Mouse (Mus musculus) stomach, embryonic 15.5 days (tissue): ENCODE measurements around the gene Ngef. TPM values are rescaled to one million over a fixed set of nuclear protein-coding genes. Genes with fewer than 3 reads are reported as not detected.

ENCODE experiments used
- ATAC-seq: fragments of 200-750 bp; cut with Nextera tagmentation; 2 replicates; pipeline ENCODE4 v1.8.0; 2017; ENCODE audit warnings: low read depth, moderate number of reproducible peaks, moderate TSS enrichment; ENCODE audit not compliant: insufficient read depth, low FRiP score
- H3K27ac ChIP-seq: fragments of 300-500 bp; sonication (generic); 2 replicates; pipeline ENCODE4 v1.5.1; 2015; ENCODE audit warnings: mild to moderate bottlenecking, inconsistent platforms
- H3K27me3 ChIP-seq: fragments of 300-500 bp; sonication (generic); replicated peaks from 2 replicates; pipeline ENCODE4 v1.6.1; 2015; ENCODE audit warnings: inconsistent platforms
- H3K36me3 ChIP-seq: fragments of 300-500 bp; sonication (generic); 2 replicates; pipeline ENCODE4 v1.6.1; 2015; ENCODE audit warnings: inconsistent platforms
- H3K4me1 ChIP-seq: fragments of 300-500 bp; sonication (generic); 2 replicates; pipeline ENCODE4 v1.6.1; 2015; ENCODE audit warnings: inconsistent platforms
- H3K4me2 ChIP-seq: fragments of 300-500 bp; sonication (generic); 2 replicates; pipeline ENCODE4 v1.6.1; 2015; ENCODE audit warnings: mild to moderate bottlenecking, inconsistent platforms
- H3K4me3 ChIP-seq: fragments of 300-500 bp; sonication (generic); replicated peaks from 2 replicates; pipeline ENCODE4 v1.5.1; 2015; ENCODE audit warnings: inconsistent platforms
- H3K9ac ChIP-seq: fragments of 300-500 bp; sonication (generic); 2 replicates; pipeline ENCODE4 v1.6.1; 2015; ENCODE audit warnings: inconsistent platforms
- H3K9me3 ChIP-seq: fragments of 300-500 bp; sonication (generic); 2 replicates; pipeline ENCODE4 v1.6.1; 2016; ENCODE audit warnings: inconsistent platforms
- WGBS: fragments of 180-500 bp; shearing (Covaris S2); methylation state at CpG from one replicate; pipeline ENCODE4 v1.1.7; 2015; 5-methylcytosine and 5-hydroxymethylcytosine counted together
- polyA plus RNA-seq: library from polyadenylated mRNA; unstranded; fragments of >200 nt; fragmentation: Nextera tagmentation; extraction: Ambion mirVana; gene quantifications from 2 replicates; pipeline ENCODE4 v1.2.1, GENCODE M21; 2015

The Ngef gene
- polyA plus RNA-seq, 1 experiment from 2014 or later: 12.2 TPM

- no peaks in the 10 kb centered on the region for H3K4me1 ChIP-seq
- no peaks in the 10 kb centered on the region for H3K27me3 ChIP-seq
- WGBS: 67% methylated on average over 1 of the region's 1 CpGs
- no peak for ATAC-seq
- no peak overlapping the region for H3K4me3 ChIP-seq
- no peaks in the 10 kb centered on the region for H3K36me3 ChIP-seq
- H3K4me2 ChIP-seq: no peak overlapping the region
- H3K9ac ChIP-seq: no peak overlapping the region
- H3K27ac ChIP-seq: no peak overlapping the region
- H3K9me3 ChIP-seq: no peaks in the 10 kb centered on the region
Observed at GRCm38 (mm10) chr1:87553586-87553985, 20.1 kb downstream of the Ngef start.

GRCm38 (mm10) chr1:87551008-87551407, 22.7 kb downstream of the Ngef start:
- Histone ChIP-seq H3K4me1 (no peaks in the 10 kb centered on the region), H3K4me3 (no peak overlapping the region), H3K36me3 (no peaks in the 10 kb centered on the region), H3K9ac (no peak overlapping the region), H3K4me2 (no peak overlapping the region), H3K9me3 (no peaks in the 10 kb centered on the region), H3K27me3 (no peaks in the 10 kb centered on the region), H3K27ac (no peak overlapping the region)
- 71% methylated on average over 3 of the region's 3 CpGs for WGBS
- peak; percentile 88 for ATAC-seq

- Histone ChIP-seq H3K9me3 (no peaks in the 10 kb centered on the region), H3K27me3 (no peaks in the 10 kb centered on the region), H3K27ac (no peak overlapping the region), H3K36me3 (no peaks in the 10 kb centered on the region), H3K4me2 (no peak overlapping the region), H3K4me3 (no peak overlapping the region), H3K9ac (no peak overlapping the region), H3K4me1 (no peaks in the 10 kb centered on the region)
- no peak for ATAC-seq
- WGBS: 36% methylated on average over 7 of the region's 7 CpGs
Observed at GRCm38 (mm10) chr1:87541614-87542013, 32.1 kb downstream of the Ngef start.

- Histone ChIP-seq H3K4me3 (no peak overlapping the region), H3K4me1 (no peaks in the 10 kb centered on the region), H3K4me2 (no peak overlapping the region), H3K36me3 (no peaks in the 10 kb centered on the region), H3K9me3 (no peaks in the 10 kb centered on the region), H3K27ac (no peak overlapping the region), H3K27me3 (no peaks in the 10 kb centered on the region), H3K9ac (no peak overlapping the region)
- ATAC-seq: no peak
- 95% methylated on average over 1 of the region's 1 CpGs for WGBS
Observed at GRCm38 (mm10) chr1:87537008-87537407, 36.7 kb downstream of the Ngef start.

GRCm38 (mm10) chr1:87534118-87534517, 39.6 kb downstream of the Ngef start:
- Histone ChIP-seq H3K27ac (no peak overlapping the region), H3K27me3 (no peaks in the 10 kb centered on the region), H3K9me3 (no peaks in the 10 kb centered on the region), H3K36me3 (no peaks in the 10 kb centered on the region), H3K4me2 (no peak overlapping the region), H3K9ac (no peak overlapping the region), H3K4me3 (no peak overlapping the region), H3K4me1 (no peaks in the 10 kb centered on the region)
- no peak for ATAC-seq
- 78% methylated on average over 3 of the region's 3 CpGs for WGBS

GRCm38 (mm10) chr1:87532346-87532745, 41.3 kb downstream of the Ngef start:
- ATAC-seq: no peak
- H3K4me1 ChIP-seq: no peaks in the 10 kb centered on the region
- 70% methylated on average over 4 of the region's 4 CpGs for WGBS

GRCm38 (mm10) chr1:87527191-87527590, 46.5 kb downstream of the Ngef start:
- no peak overlapping the region for H3K4me3 ChIP-seq
- no peaks in the 10 kb centered on the region for H3K27me3 ChIP-seq
- no peak overlapping the region for H3K9ac ChIP-seq
- no peaks in the 10 kb centered on the region for H3K4me1 ChIP-seq
- 85% methylated on average over 9 of the region's 9 CpGs for WGBS
- H3K9me3 ChIP-seq: no peaks in the 10 kb centered on the region
- no peak for ATAC-seq
- H3K4me2 ChIP-seq: no peak overlapping the region
- H3K27ac ChIP-seq: no peak overlapping the region
- H3K36me3 ChIP-seq: no peaks in the 10 kb centered on the region

More at GRCm38 (mm10) chr1:87532346-87532745, 41.3 kb downstream of the Ngef start:
- Histone ChIP-seq H3K4me2 (no peak overlapping the region), H3K27ac (no peak overlapping the region), H3K9ac (no peak overlapping the region), H3K4me3 (no peak overlapping the region), H3K9me3 (no peaks in the 10 kb centered on the region), H3K27me3 (no peaks in the 10 kb centered on the region), H3K36me3 (no peaks in the 10 kb centered on the region)

- Histone ChIP-seq H3K4me2 (no peak overlapping the region), H3K9me3 (no peaks in the 10 kb centered on the region)
Observed at GRCm38 (mm10) chr1:87525041-87525440, 48.6 kb downstream of the Ngef start.

GRCm38 (mm10) chr1:87521523-87521922, 52.1 kb downstream of the Ngef start:
- no peak for ATAC-seq
- Histone ChIP-seq H3K36me3 (no peaks in the 10 kb centered on the region), H3K4me3 (no peak overlapping the region), H3K4me2 (no peak overlapping the region), H3K9ac (no peak overlapping the region), H3K27me3 (no peaks in the 10 kb centered on the region), H3K9me3 (no peaks in the 10 kb centered on the region), H3K27ac (no peak overlapping the region), H3K4me1 (no peaks in the 10 kb centered on the region)
- 68% methylated on average over 1 of the region's 1 CpGs for WGBS

More at GRCm38 (mm10) chr1:87525041-87525440, 48.6 kb downstream of the Ngef start:
- WGBS: 89% methylated on average over 7 of the region's 7 CpGs
- no peak overlapping the region for H3K9ac ChIP-seq
- no peaks in the 10 kb centered on the region for H3K4me1 ChIP-seq
- no peaks in the 10 kb centered on the region for H3K36me3 ChIP-seq
- H3K27ac ChIP-seq: no peak overlapping the region
- no peak for ATAC-seq
- H3K27me3 ChIP-seq: no peaks in the 10 kb centered on the region
- H3K4me3 ChIP-seq: no peak overlapping the region

GRCm38 (mm10) chr1:87520467-87520866, 53.2 kb downstream of the Ngef start:
- ATAC-seq: no peak
- no peak overlapping the region for H3K4me2 ChIP-seq
- H3K27ac ChIP-seq: no peak overlapping the region
- no peaks in the 10 kb centered on the region for H3K36me3 ChIP-seq
- H3K4me1 ChIP-seq: no peaks in the 10 kb centered on the region
- no peaks in the 10 kb centered on the region for H3K9me3 ChIP-seq
- H3K9ac ChIP-seq: no peak overlapping the region
- no peak overlapping the region for H3K4me3 ChIP-seq
- no peaks in the 10 kb centered on the region for H3K27me3 ChIP-seq

GRCm38 (mm10) chr1:87510845-87511244, 62.8 kb downstream of the Ngef start:
- Histone ChIP-seq H3K36me3 (no peaks in the 10 kb centered on the region), H3K9me3 (no peaks in the 10 kb centered on the region), H3K4me3 (peak overlapping the region; percentile 69), H3K27me3 (peaks cover 11% of the 10 kb centered on the region), H3K9ac (no peak overlapping the region), H3K4me1 (peaks cover 17% of the 10 kb centered on the region), H3K27ac (no peak overlapping the region), H3K4me2 (peak overlapping the region; percentile 99)
- ATAC-seq: no peak
- WGBS: 15% methylated on average over 5 of the region's 5 CpGs

GRCm38 (mm10) chr1:87510166-87510691, 63.4 kb downstream of the Ngef start:
- peaks cover 11% of the 10 kb centered on the region for H3K27me3 ChIP-seq
- no peaks in the 10 kb centered on the region for H3K36me3 ChIP-seq
- peak; percentile 72 for ATAC-seq
- no peaks in the 10 kb centered on the region for H3K9me3 ChIP-seq
- peak overlapping the region; percentile 69 for H3K4me3 ChIP-seq
- H3K9ac ChIP-seq: peak overlapping the region; percentile 58
- under 1% methylated on average over 58 of the region's 61 CpGs for WGBS
- no peak overlapping the region for H3K27ac ChIP-seq
- peak overlapping the region; percentile 99 for H3K4me2 ChIP-seq
- H3K4me1 ChIP-seq: peaks cover 17% of the 10 kb centered on the region
